Mouse (Mus musculus) liver, embryonic 18 days (tissue): ENCODE data around the gene Tyw1. TPM values are rescaled to one million over a fixed set of nuclear protein-coding genes. Genes with fewer than 3 reads are reported as not detected.

Experiments
- polyA plus RNA-seq: library from polyadenylated mRNA; depleted of rRNA; stranded (reverse); fragments of >200 nt; gene quantifications from 2 replicates; pipeline ENCODE4 v1.2.3, GENCODE M21; 2012; rRNA removed

The Tyw1 gene
- polyA plus RNA-seq, result 5.5 and 6.3 TPM in 2 replicates

DNA sequence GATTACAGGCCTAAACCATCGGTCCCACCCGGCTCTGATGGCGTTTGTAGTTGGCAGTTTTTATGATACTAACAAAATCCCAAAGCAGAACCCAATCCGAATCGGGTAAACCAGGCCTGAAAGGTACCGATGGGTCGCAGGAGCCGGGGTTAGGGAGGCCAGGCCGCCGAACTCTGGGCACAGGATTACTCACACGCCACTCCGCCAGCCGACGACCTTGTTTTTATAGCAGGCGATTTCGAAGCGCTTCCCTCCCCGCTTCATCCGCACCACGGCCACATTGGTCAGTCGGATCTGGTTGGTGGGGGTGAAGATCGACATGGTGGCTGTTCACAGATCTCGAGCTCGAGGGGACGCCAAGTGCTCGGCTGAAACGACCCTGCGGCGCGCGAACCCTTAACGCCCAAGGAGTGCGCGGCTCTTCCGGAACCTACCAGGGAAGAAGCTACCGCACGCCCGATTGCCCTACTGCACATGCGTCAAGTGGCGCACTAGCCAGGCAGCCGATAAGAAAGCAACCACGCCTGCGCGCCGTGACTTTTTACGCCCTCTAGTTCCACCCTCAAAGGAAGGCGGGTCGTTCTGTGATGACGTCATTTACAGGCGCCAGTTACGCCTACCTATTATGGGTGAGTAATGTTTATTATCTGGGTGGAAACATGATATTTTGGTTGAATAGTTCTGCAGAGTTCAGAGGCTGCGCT is at the start of gene Tyw1, which contains the start of gene Sbds:
Gene Tyw1, plus strand, starts transcription at position 603 of the 704 bp plus-strand sequence.
Gene Sbds, minus strand, starts transcription at position 514 of the 704 bp plus-strand sequence.

DNA sequence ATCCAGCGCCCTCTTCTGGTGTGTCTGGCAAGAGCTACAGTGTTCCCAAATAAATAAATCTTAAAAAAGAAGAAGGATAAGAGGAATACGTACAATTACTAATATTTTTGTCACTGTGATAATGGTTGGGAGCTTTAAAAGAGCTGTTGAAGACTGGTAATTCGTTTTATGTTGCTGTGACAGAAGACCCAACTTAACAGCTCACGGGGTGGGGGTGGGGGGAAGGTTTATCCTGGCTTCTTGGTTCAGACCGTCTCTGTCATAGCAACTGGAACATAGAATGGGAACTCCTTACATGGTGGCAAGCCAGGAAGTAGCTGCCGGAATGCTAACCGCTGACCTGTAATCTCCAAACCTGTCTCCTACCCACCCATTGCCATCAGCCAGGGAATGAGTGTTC is 38.6 kb upstream of the Tyw1 start, which contains the start of gene Tmem248:
Gene Tmem248, plus strand, starts transcription at position 301 of the 400 bp plus-strand sequence.

DNA sequence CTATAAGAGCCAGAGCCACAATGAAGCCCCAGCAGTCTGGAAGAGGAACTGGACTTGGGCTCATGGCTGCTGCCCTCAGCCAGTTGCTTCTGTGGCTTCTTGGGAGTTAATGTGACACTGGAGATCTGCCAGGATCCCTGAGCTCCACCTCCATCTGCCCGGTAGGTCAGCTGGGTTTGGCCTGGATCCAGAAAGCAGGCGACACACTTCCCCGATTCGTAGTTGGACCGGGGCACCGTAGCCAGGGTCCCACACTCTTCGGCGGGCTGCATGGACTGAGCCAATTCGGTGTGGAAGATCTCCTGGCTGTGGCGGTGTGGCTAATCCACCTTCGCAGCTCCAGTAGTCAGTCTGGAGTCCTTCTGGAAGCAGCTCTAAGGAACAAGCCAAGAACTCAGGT is 113.8 kb downstream of the Tyw1 start, which contains the start of gene Caln1:
Gene Caln1, plus strand, starts transcription at position 219 of the 400 bp plus-strand sequence.

DNA sequence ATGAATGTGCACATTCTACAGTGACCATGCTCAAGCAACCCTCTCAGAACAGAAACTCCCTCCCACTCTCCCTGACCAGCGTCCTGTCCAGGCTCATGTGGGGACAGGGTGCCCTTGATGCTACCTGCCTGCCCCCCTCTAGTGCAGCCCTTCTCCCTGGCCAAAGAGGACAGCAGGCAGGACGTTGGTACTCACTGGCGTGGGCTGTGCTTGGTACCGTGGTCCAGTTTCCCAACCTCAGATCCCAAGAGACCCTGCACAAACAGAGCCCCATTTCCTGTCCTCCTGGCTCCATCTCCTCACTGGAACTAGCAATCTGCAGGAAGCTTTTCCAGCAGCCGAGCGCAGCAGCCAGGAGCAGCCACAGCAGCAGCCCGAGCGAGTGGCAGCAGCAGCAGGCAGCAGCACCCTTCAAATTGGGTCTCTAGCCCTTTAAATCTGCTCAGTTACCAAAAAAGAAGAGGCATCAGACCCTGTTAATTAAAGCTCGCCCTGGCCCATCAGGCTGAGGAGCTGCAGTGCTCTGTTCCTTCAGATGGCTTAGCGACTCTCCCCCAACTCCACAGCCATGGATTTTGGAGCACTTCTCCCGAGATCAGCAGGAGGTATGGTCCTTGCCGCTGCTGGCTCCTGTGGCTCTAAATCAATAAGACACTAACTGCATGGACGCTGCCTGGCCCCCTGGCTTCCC is 128.9 kb downstream of the Tyw1 start, which contains the start of gene A330070K13Rik:
Gene A330070K13Rik, minus strand, starts transcription at position 410 of the 691 bp plus-strand sequence.

Other genes starting within 250 kb of the Tyw1 start
- gene Asl, start 226.4 kb upstream of the Tyw1 start, polyA plus RNA-seq, result 103 and 107 TPM in 2 replicates
- gene Crcp, start 226.3 kb upstream of the Tyw1 start, polyA plus RNA-seq, result 13.7 and 13.9 TPM in 2 replicates
- 12.0 and 12.4 TPM in 2 replicates for gene Tpst1, start 182.3 kb upstream of the Tyw1 start, polyA plus RNA-seq
- gene Kctd7, start 110.8 kb upstream of the Tyw1 start, polyA plus RNA-seq, result 3.0 and 3.6 TPM in 2 replicates
- gene Rabgef1, start 83.8 kb upstream of the Tyw1 start, polyA plus RNA-seq, result 11.8 and 13.4 TPM in 2 replicates
- gene Tmem248, start 38.5 kb upstream of the Tyw1 start, polyA plus RNA-seq, result 14.3 and 16.6 TPM in 2 replicates
- gene Sbds, start 89 bp upstream of the Tyw1 start, polyA plus RNA-seq, result 33.5 and 35.2 TPM in 2 replicates
- 0.34 and 0.43 TPM in 2 replicates for gene Caln1, start 113.8 kb downstream of the Tyw1 start, polyA plus RNA-seq
- not detected in 2 replicates for gene A330070K13Rik, start 129.0 kb downstream of the Tyw1 start, polyA plus RNA-seq